Mouse (Mus musculus) intestine, embryonic 16.5 days (tissue): ENCODE measurements around the gene Nmrk1. TPM values are rescaled to one million over a fixed set of nuclear protein-coding genes. Genes with fewer than 3 reads are reported as not detected.

Experiments used
- ATAC-seq: fragments of 200-750 bp; cut with Nextera tagmentation; 2 replicates; pipeline ENCODE4 v1.8.0; 2017; ENCODE audit warnings: moderate TSS enrichment, moderate library complexity
- H3K27ac ChIP-seq: fragments of 300-500 bp; sonication (generic); 2 replicates; pipeline ENCODE4 v1.5.1; 2014; ENCODE audit warnings: mild to moderate bottlenecking, low read length
- H3K27me3 ChIP-seq: fragments of 300-500 bp; sonication (generic); replicated peaks from 2 replicates; pipeline ENCODE4 v1.6.1; 2014; ENCODE audit warnings: low read length, control low read depth, mixed read lengths; ENCODE audit not compliant: control insufficient read depth, insufficient read depth
- H3K36me3 ChIP-seq: fragments of 300-500 bp; sonication (generic); 2 replicates; pipeline ENCODE4 v1.6.1; 2014; ENCODE audit warnings: low read length, control low read depth; ENCODE audit not compliant: control insufficient read depth, insufficient read depth
- H3K4me1 ChIP-seq: fragments of 300-500 bp; sonication (generic); 2 replicates; pipeline ENCODE4 v1.6.1; 2014; ENCODE audit warnings: low read length, control low read depth, mixed read lengths; ENCODE audit not compliant: control insufficient read depth, insufficient read depth
- H3K4me2 ChIP-seq: fragments of 300-500 bp; sonication (generic); 2 replicates; pipeline ENCODE4 v1.6.1; 2014; ENCODE audit warnings: low read depth, low read length, control low read depth
- H3K4me3 ChIP-seq: fragments of 300-500 bp; sonication (generic); 2 replicates; pipeline ENCODE4 v1.5.1; 2014; ENCODE audit warnings: mild to moderate bottlenecking, low read length
- H3K9ac ChIP-seq: fragments of 300-500 bp; sonication (generic); 2 replicates; pipeline ENCODE4 v1.6.1; 2014; ENCODE audit warnings: low read depth, low read length
- H3K9me3 ChIP-seq: fragments of 300-500 bp; sonication (generic); 2 replicates; pipeline ENCODE4 v1.6.1; 2016; ENCODE audit warnings: low read length, control low read depth; ENCODE audit not compliant: control insufficient read depth
- WGBS: fragments of 180-500 bp; shearing (Covaris S2); extraction: QIAGEN DNeasy Blood & Tissue Kit; methylation state at CpG from one replicate; pipeline ENCODE4 v1.1.7; 2014; 5-methylcytosine and 5-hydroxymethylcytosine counted together
- polyA plus RNA-seq: library from polyadenylated mRNA; unstranded; fragments of >200 nt; fragmentation: Nextera tagmentation; extraction: Ambion mirVana; gene quantifications from 2 replicates; pipeline ENCODE4 v1.2.1, GENCODE M21; 2015

Nmrk1 gene
- polyA plus RNA-seq, 1 experiment from 2014 or later, result 10.2 TPM

- H3K4me1 ChIP-seq, result no peaks in the 10 kb centered on the region
- no peaks in the 10 kb centered on the region for H3K27me3 ChIP-seq
- H3K36me3 ChIP-seq, result no peaks in the 10 kb centered on the region
- no peak overlapping the region for H3K9ac ChIP-seq
- no peak overlapping the region for H3K4me3 ChIP-seq
- ATAC-seq, result no peak
- no peaks in the 10 kb centered on the region for H3K9me3 ChIP-seq
- no peak overlapping the region for H3K4me2 ChIP-seq
- 59% methylated on average over 5 of the region's 5 CpGs for WGBS
- H3K27ac ChIP-seq, result no peak overlapping the region
Observed at GRCm38 (mm10) chr19:18654984-18655383, 23.2 kb downstream of the Nmrk1 start.

GRCm38 (mm10) chr19:18655999-18656398, 24.2 kb downstream of the Nmrk1 start:
- Histone ChIP-seq H3K9me3 (no peaks in the 10 kb centered on the region), H3K36me3 (no peaks in the 10 kb centered on the region), H3K4me2 (no peak overlapping the region), H3K27ac (no peak overlapping the region), H3K4me1 (no peaks in the 10 kb centered on the region), H3K9ac (no peak overlapping the region), H3K27me3 (no peaks in the 10 kb centered on the region), H3K4me3 (no peak overlapping the region)
- WGBS, result 87% methylated on average over 7 of the region's 7 CpGs
- ATAC-seq, result no peak

- Histone ChIP-seq H3K9me3 (no peaks in the 10 kb centered on the region), H3K9ac (no peak overlapping the region), H3K4me1 (no peaks in the 10 kb centered on the region), H3K4me3 (no peak overlapping the region), H3K27me3 (no peaks in the 10 kb centered on the region), H3K36me3 (no peaks in the 10 kb centered on the region), H3K27ac (no peak overlapping the region), H3K4me2 (no peak overlapping the region)
- ATAC-seq, result no peak; the same call in 1 of the 2 replicates
- 65% methylated on average over 4 of the region's 4 CpGs for WGBS
Observed at GRCm38 (mm10) chr19:18658473-18658872, 26.7 kb downstream of the Nmrk1 start.

- H3K4me2 ChIP-seq, result no peak overlapping the region
- no peak overlapping the region for H3K9ac ChIP-seq
- no CpG with 5 or more reads among the region's 1 CpGs for WGBS
- no peak for ATAC-seq
- no peak overlapping the region for H3K4me3 ChIP-seq
- no peaks in the 10 kb centered on the region for H3K4me1 ChIP-seq
- H3K27me3 ChIP-seq, result no peaks in the 10 kb centered on the region
- no peaks in the 10 kb centered on the region for H3K9me3 ChIP-seq
- no peaks in the 10 kb centered on the region for H3K36me3 ChIP-seq
- H3K27ac ChIP-seq, result no peak overlapping the region
Observed at GRCm38 (mm10) chr19:18659349-18659748, 27.6 kb downstream of the Nmrk1 start.

- H3K27ac ChIP-seq, result no peak overlapping the region
- 89% methylated on average over 3 of the region's 3 CpGs for WGBS
- ATAC-seq, result no peak
Observed at GRCm38 (mm10) chr19:18660466-18660865, 28.7 kb downstream of the Nmrk1 start.

GRCm38 (mm10) chr19:18661683-18662082, 29.9 kb downstream of the Nmrk1 start:
- no peak overlapping the region for H3K27ac ChIP-seq
- no peaks in the 10 kb centered on the region for H3K9me3 ChIP-seq
- 58% methylated on average over 1 of the region's 1 CpGs for WGBS
- no peak for ATAC-seq
- no peaks in the 10 kb centered on the region for H3K27me3 ChIP-seq
- no peak overlapping the region for H3K4me2 ChIP-seq
- H3K4me3 ChIP-seq, result no peak overlapping the region
- H3K36me3 ChIP-seq, result no peaks in the 10 kb centered on the region
- H3K9ac ChIP-seq, result no peak overlapping the region
- H3K4me1 ChIP-seq, result no peaks in the 10 kb centered on the region

More at GRCm38 (mm10) chr19:18660466-18660865, 28.7 kb downstream of the Nmrk1 start:
- Histone ChIP-seq H3K36me3 (no peaks in the 10 kb centered on the region), H3K4me2 (no peak overlapping the region), H3K4me3 (no peak overlapping the region), H3K9ac (no peak overlapping the region), H3K4me1 (no peaks in the 10 kb centered on the region), H3K9me3 (no peaks in the 10 kb centered on the region), H3K27me3 (no peaks in the 10 kb centered on the region)

- Histone ChIP-seq H3K27me3 (no peaks in the 10 kb centered on the region), H3K9ac (no peak overlapping the region), H3K27ac (no peak overlapping the region), H3K36me3 (no peaks in the 10 kb centered on the region), H3K4me1 (no peaks in the 10 kb centered on the region), H3K4me3 (no peak overlapping the region), H3K4me2 (no peak overlapping the region), H3K9me3 (no peaks in the 10 kb centered on the region)
- no peak for ATAC-seq
- 39% methylated on average over 2 of the region's 2 CpGs for WGBS
Observed at GRCm38 (mm10) chr19:18663904-18664303, 32.2 kb downstream of the Nmrk1 start.

GRCm38 (mm10) chr19:18666966-18667365, 35.2 kb downstream of the Nmrk1 start:
- Histone ChIP-seq H3K36me3 (no peaks in the 10 kb centered on the region), H3K4me1 (peaks cover 2% of the 10 kb centered on the region), H3K9ac (no peak overlapping the region), H3K27ac (no peak overlapping the region), H3K4me3 (no peak overlapping the region), H3K4me2 (no peak overlapping the region), H3K9me3 (no peaks in the 10 kb centered on the region), H3K27me3 (no peaks in the 10 kb centered on the region)
- no peak for ATAC-seq
- WGBS, result 88% methylated on average over 7 of the region's 7 CpGs

- Histone ChIP-seq H3K4me2 (no peak overlapping the region), H3K4me3 (no peak overlapping the region), H3K27me3 (no peaks in the 10 kb centered on the region), H3K36me3 (no peaks in the 10 kb centered on the region), H3K9me3 (no peaks in the 10 kb centered on the region), H3K27ac (0 out of 2 replicates have a peak overlapping the region, but pooled peaks have one; percentile 78), H3K9ac (no peak overlapping the region), H3K4me1 (peaks cover 16% of the 10 kb centered on the region)
- WGBS, result 98% methylated on average over 7 of the region's 7 CpGs
- ATAC-seq, result no peak
Observed at GRCm38 (mm10) chr19:18669551-18669950, 37.8 kb downstream of the Nmrk1 start.

GRCm38 (mm10) chr19:18670608-18671007, 38.9 kb downstream of the Nmrk1 start, which contains the start of gene Carnmt1:
Gene Carnmt1, plus strand, starts transcription at chr19:18670764.
- under 1% methylated on average over 53 of the region's 58 CpGs for WGBS
- Histone ChIP-seq H3K27me3 (no peaks in the 10 kb centered on the region), H3K4me3 (peak within 1 kb of the TSS; percentile 68), H3K9me3 (no peaks in the 10 kb centered on the region), H3K4me2 (peak within 1 kb of the TSS; percentile 64), H3K27ac (peak within 1 kb of the TSS; percentile 78), H3K9ac (peak within 1 kb of the TSS; percentile 84), H3K36me3 (no peaks in the 10 kb centered on the region), H3K4me1 (peaks cover 16% of the 10 kb centered on the region)
- ATAC-seq, result peak; percentile 98
